Mouse (Mus musculus) c-Kit-negative CD71-positive TER-119-positive erythroid progenitor cells, embryonic 14.5 days (primary cell): Measurements from ENCODE around the gene Mettl8.

ENCODE experiments used
- DNase-seq: peaks from one replicate; pipeline ENCODE4 v3.0.0-alpha.2; 2013; ENCODE audit warnings: low read depth, low spot score

Mettl8 gene

GRCm38 (mm10) chr2:71033987-71034386 is 21.4 kb downstream of the Mettl8 start:
- DNase-seq: no peak

GRCm38 (mm10) chr2:71033014-71033413 is 22.4 kb downstream of the Mettl8 start:
- no peak for DNase-seq

GRCm38 (mm10) chr2:71031973-71032794 is 23.2 kb downstream of the Mettl8 start:
- no peak for DNase-seq

GRCm38 (mm10) chr2:71030663-71031062 is 24.7 kb downstream of the Mettl8 start:
- no peak for DNase-seq

GRCm38 (mm10) chr2:71027631-71028030 is 27.8 kb downstream of the Mettl8 start:
- no peak for DNase-seq

- DNase-seq: no peak
These were observed 28.6 kb downstream of the Mettl8 start for GRCm38 (mm10) chr2:71026787-71027186.

- DNase-seq: no peak
These were observed 29.6 kb downstream of the Mettl8 start for GRCm38 (mm10) chr2:71025576-71026315.

GRCm38 (mm10) chr2:71023986-71024385 is 31.4 kb downstream of the Mettl8 start:
- DNase-seq: no peak

GRCm38 (mm10) chr2:71022991-71023390 is 32.4 kb downstream of the Mettl8 start:
- DNase-seq: no peak

GRCm38 (mm10) chr2:71020674-71021073 is 34.7 kb downstream of the Mettl8 start:
- DNase-seq: no peak

- DNase-seq: no peak
These were observed 35.5 kb downstream of the Mettl8 start for GRCm38 (mm10) chr2:71019704-71020375.

- DNase-seq: no peak
These were observed 36.1 kb downstream of the Mettl8 start for GRCm38 (mm10) chr2:71019277-71019676.

GRCm38 (mm10) chr2:71013521-71013920 is 41.9 kb downstream of the Mettl8 start:
- no peak for DNase-seq

GRCm38 (mm10) chr2:71011816-71012215 is 43.6 kb downstream of the Mettl8 start:
- DNase-seq: no peak

GRCm38 (mm10) chr2:71004354-71004753 is 51.0 kb downstream of the Mettl8 start:
- DNase-seq: no peak

- DNase-seq: no peak
These were observed 52.9 kb downstream of the Mettl8 start for GRCm38 (mm10) chr2:71002509-71002908.

GRCm38 (mm10) chr2:70998771-70999170 is 56.6 kb downstream of the Mettl8 start:
- DNase-seq: no peak

GRCm38 (mm10) chr2:70996438-70996837 is 58.9 kb downstream of the Mettl8 start:
- DNase-seq: no peak

GRCm38 (mm10) chr2:70995900-70996299 is 59.5 kb downstream of the Mettl8 start:
- DNase-seq: no peak

GRCm38 (mm10) chr2:70993740-70994139 is 61.6 kb downstream of the Mettl8 start:
- no peak for DNase-seq

- DNase-seq: no peak
These were observed 62.7 kb downstream of the Mettl8 start for GRCm38 (mm10) chr2:70992715-70993114.

- DNase-seq: no peak
These were observed 65.2 kb downstream of the Mettl8 start for GRCm38 (mm10) chr2:70990196-70990595.
